Mouse (Mus musculus) heart, embryonic 10.5 days (tissue): ENCODE results near the gene Mbd6. TPM values are rescaled to one million over a fixed set of nuclear protein-coding genes. Genes with fewer than 3 reads are reported as not detected.
"Not testable (repeated sequence)": the region's sequence is repeated elsewhere in the genome, so short reads cannot be mapped to it uniquely, and the experiment has no call there.

Experiments used
- DNase-seq: peaks from one replicate; pipeline ENCODE4 v3.0.0-alpha.2; 2017; ENCODE audit warnings: low spot score
- H3K27ac ChIP-seq: fragments of 300-500 bp; sonication (generic); 2 replicates; pipeline ENCODE4 v1.5.1; 2016; ENCODE audit warnings: mild to moderate bottlenecking
- H3K27me3 ChIP-seq: fragments of 300-500 bp; sonication (generic); 2 replicates; pipeline ENCODE4 v1.6.1; 2016; ENCODE audit warnings: mild to moderate bottlenecking; ENCODE audit not compliant: poor library complexity, insufficient read depth, severe bottlenecking
- H3K36me3 ChIP-seq: fragments of 300-500 bp; sonication (generic); 2 replicates; pipeline ENCODE4 v1.6.1; 2016; ENCODE audit warnings: mild to moderate bottlenecking, moderate library complexity
- H3K4me1 ChIP-seq: fragments of 300-500 bp; sonication (generic); 2 replicates; pipeline ENCODE4 v1.6.1; 2016; ENCODE audit warnings: mild to moderate bottlenecking
- H3K4me3 ChIP-seq: fragments of 300-500 bp; sonication (generic); 2 replicates; pipeline ENCODE4 v1.5.1; 2016; ENCODE audit warnings: mild to moderate bottlenecking, moderate library complexity
- H3K9me3 ChIP-seq: fragments of 300-500 bp; sonication (generic); 2 replicates; pipeline ENCODE4 v1.6.1; 2016; ENCODE audit warnings: mild to moderate bottlenecking, moderate library complexity
- WGBS: fragments of 180-500 bp; shearing (Covaris S2); methylation state at CpG from one replicate; pipeline ENCODE4 v1.1.7; 2016; 5-methylcytosine and 5-hydroxymethylcytosine counted together
- polyA plus RNA-seq: library from polyadenylated mRNA; unstranded; fragments of >200 nt; fragmentation: Nextera tagmentation; extraction: Ambion mirVana; gene quantifications from 2 replicates; pipeline ENCODE4 v1.2.1, GENCODE M21; 2016

Gene Mbd6
- polyA plus RNA-seq, 1 experiment from 2014 or later = 16.9 TPM

DNA sequence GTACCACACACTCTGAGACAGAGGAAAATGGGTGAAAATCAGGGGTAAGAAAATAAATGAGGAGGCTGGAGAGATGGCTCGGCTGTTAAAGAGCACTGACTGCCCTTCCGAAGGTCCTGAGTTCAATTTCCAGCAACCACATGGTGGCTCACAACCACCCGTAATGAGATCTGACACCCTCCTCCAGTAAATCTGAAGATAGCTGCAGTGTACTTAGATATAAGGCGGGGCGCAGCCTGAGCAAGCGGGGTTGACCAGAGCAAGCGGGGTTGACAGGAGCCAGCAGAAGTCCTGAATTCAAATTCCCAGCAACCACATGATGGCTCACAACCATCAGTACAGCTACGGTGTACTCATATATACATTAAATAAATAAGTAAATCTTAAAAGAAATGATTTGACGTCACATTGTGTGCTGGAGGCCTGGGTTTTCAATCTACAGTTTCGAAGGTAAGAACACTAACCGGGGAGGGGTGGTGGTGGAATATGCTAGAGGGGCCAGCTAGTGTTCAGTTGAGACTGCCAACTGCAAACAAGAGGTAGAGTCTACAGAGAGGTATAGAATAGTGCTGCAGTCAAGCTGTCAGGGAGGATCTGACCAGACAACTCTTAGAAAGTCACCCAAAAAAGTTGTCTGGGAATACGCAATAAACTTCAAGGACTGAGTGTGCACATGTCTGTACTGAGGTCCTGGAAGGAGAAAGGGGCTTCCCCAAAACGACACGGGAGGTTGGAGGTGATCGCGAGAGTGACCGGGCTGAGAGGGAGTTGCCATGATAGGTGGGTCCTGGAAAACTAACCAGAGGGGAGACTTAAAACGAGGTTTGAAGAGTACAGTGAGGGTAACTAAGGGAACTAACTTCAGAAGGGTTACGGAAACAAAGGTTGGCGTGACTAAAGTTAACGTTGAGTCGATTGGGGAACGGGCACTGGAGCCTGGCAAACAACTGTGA, 22.0 kb upstream of the Mbd6 start:
- Histone ChIP-seq H3K4me1 (peaks cover 10% of the 10 kb centered on the region), H3K27ac (peak overlapping the region; percentile 91), H3K27me3 (no peaks in the 10 kb centered on the region), H3K36me3 (peaks cover 43% of the 10 kb centered on the region), H3K4me3 (peak overlapping the region; percentile 77), H3K9me3 (no peaks in the 10 kb centered on the region)
- 35% methylated on average over 23 of the region's 23 CpGs for WGBS
- peak; percentile 85 for DNase-seq

DNA sequence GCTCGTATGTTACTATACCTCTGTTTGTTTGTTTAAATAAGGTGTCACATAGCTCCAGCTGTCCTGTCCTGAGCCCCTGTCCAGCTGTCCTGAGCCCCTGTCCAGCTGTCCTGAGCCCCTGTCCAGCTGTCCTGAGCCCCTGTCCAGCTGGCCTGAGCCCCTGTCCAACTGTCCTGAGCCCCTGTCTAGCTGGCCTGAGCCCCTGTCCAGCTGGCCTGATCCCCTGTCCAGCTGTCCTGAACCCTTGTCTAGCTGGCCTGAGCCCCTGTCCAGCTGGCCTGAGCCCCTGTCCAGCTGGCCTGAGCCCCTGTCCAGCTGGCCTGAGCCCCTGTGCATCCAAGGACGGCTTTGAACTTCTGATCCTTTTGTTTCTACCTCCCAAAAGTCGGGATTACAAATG, 20.3 kb upstream of the Mbd6 start:
- H3K4me1 ChIP-seq, H3K27ac ChIP-seq, H3K4me3 ChIP-seq, H3K27me3 ChIP-seq, H3K9me3 ChIP-seq, DNase-seq: not testable (repeated sequence)
- 83% methylated on average over 3 of the region's 3 CpGs for WGBS
- H3K36me3 ChIP-seq = peaks cover 59% of the 10 kb centered on the region

DNA sequence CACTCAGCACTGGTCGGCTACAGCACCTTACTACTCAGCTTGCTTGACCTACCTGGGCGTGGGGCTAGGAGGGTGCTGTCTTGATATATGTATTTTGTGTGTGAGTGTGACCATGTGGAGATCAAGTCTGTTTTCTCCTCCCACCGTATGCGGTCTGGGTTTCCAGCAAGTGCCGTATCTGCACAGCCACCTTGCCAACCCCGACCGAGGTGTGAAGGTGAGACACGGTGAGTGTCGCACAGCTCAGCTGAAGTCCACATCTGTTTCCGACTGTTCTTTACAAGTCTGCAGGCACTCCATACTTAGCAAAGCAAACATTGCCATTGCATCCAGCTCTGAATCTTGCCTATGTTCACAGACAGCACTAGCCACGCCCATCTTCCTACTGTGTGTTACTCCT, 14.3 kb upstream of the Mbd6 start:
- Histone ChIP-seq H3K4me1 (no peaks in the 10 kb centered on the region), H3K4me3 (no peak overlapping the region), H3K36me3 (peaks cover 98% of the 10 kb centered on the region), H3K27me3 (no peaks in the 10 kb centered on the region), H3K27ac (no peak overlapping the region), H3K9me3 (no peaks in the 10 kb centered on the region)
- 93% methylated on average over 11 of the region's 11 CpGs for WGBS
- no peak for DNase-seq

DNA sequence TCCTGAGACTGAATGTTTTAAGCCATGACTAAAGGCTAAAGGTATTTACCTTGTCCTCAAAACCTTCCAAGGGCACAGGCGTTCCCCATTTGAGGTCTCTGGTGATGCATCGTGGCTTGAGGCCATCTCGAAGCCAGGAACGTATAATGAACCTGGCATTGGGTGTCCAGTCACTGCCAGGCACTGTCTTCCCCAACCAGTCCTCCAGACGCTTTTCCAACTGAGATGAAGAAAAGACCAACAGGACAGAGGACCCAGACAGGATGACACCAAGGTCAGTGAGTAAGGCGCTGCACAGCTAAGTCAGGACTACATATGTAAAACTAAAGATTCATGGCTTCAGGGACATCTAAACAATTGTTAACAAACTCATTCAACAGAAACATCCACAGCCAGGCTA, 11.5 kb upstream of the Mbd6 start:
- no peaks in the 10 kb centered on the region for H3K9me3 ChIP-seq
- no peak for DNase-seq
- H3K27ac ChIP-seq = no peak overlapping the region
- no peaks in the 10 kb centered on the region for H3K27me3 ChIP-seq
- peaks cover 22% of the 10 kb centered on the region for H3K4me1 ChIP-seq
- peaks cover 98% of the 10 kb centered on the region for H3K36me3 ChIP-seq
- 94% methylated on average over 6 of the region's 6 CpGs for WGBS
- no peak overlapping the region for H3K4me3 ChIP-seq

DNA sequence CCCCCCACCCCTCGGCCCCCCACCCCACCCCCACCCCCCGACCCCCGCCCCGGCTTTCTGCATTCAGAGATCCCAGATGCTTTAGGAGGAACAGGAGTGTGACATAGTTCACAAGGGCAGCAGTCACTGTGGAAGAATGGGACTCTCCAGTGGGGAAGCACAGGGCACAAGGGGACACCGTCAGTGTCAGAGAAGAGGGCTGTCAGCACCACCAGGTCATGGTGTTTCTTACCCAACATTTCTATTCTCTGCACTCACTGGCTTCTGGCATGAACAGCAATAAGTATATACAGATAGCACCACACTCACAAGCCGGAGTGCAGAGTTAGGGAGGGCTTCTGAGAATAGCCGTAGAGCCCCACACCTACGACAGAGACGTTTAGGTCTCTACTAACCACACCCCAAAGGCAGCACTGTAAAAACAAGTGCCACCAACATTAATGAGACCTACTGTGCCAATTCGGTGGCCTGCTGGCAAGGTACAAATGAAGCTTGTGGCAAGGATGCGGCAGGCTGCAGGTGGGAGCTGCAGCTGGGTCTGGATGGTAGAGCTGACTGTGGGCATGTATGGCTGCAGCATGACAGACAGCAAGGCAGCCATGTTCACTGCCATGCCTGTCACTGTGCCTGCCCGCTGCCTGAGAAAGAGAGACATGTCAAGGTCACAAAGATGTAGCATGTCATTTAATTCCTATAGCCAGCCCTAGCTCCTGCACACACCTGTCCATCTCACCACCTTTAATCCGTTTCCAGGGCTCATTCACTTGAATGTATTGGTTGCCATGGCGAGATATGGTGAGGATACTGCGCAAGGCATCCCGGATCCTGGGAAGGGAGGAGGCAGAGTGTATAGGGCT, 8.4 kb upstream of the Mbd6 start:
- Histone ChIP-seq H3K9me3 (no peaks in the 10 kb centered on the region), H3K4me3 (no peak overlapping the region), H3K36me3 (peaks cover 92% of the 10 kb centered on the region), H3K27me3 (no peaks in the 10 kb centered on the region), H3K4me1 (peaks cover 37% of the 10 kb centered on the region), H3K27ac (peak overlapping the region; percentile 11; the same call in 1 of the 2 replicates)
- no peak for DNase-seq
- 74% methylated on average over 16 of the region's 16 CpGs for WGBS

DNA sequence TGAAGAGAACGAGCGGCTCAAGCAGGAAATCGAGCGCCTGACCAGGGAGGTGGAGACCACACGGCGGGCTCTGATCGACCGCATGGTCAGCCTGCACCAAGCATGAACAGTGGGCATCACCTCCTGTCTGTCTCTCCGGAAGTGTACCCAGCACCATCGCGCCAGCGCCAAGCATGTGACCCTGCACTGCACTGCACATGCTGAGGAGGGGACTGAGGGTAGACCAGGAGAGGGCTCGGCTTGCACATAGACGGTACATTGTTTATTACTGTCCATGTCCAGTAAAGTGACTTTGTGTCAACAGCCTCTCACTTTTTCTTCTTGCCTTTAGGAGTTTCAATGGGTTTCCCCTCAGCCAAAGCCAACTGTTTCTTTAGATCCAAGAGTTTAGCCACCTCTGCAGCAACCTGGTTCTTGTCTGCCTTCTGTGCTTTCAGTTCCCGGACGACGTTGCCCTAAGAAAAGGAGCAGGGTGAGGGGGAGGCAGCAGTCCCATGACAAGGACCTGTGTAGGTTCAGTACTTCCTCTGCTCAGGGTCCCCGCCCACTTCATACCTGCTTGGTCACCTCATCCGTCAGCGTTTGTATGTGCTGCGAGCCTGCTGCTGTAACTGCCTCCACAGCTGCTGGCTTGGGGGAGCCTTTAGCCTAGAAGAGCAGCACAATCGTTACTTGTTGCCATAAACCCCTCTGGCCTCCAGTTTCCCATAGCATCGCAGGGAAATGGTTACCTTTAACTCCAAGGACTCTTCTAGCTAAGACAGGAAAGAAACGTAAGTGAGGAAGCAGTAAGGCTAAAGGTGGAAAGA, 7.4 kb upstream of the Mbd6 start:
- DNase-seq = no peak
- H3K27ac ChIP-seq = peak overlapping the region; percentile 11; the same call in 1 of the 2 replicates
- WGBS = 89% methylated on average over 24 of the region's 24 CpGs
- peaks cover 46% of the 10 kb centered on the region for H3K4me1 ChIP-seq
- peaks cover 82% of the 10 kb centered on the region for H3K36me3 ChIP-seq
- H3K4me3 ChIP-seq = no peak overlapping the region
- H3K9me3 ChIP-seq = no peaks in the 10 kb centered on the region
- H3K27me3 ChIP-seq = no peaks in the 10 kb centered on the region

DNA sequence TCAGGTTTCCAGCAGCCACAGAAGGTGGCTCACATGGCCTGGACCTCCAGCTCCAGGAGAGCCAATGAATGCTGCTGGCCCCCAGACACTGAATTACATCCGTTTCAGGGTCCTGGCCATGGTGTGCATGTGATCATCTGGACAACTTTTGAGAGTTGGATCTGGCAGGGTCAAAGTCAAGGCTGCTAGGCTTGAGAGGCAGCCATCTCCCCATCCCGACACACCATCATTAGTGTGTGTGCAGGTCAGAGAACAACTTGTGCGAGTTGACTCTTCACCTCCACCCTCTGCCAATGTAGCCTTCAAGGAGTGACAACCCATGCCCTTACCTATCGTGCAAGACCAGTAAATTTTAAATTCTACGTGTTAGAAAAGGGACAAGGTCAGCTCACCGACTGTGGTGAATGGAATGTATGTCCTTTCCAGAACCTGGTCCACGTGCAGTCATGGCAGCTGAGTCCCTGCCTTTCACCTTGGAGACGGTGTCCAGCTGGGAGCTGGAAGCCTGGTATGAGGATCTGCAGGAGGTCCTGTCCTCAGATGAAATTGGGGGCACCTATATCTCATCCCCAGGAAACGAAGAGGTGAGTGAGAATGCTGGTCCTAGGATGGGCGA, 6.2 kb upstream of the Mbd6 start:
- Histone ChIP-seq H3K36me3 (peaks cover 70% of the 10 kb centered on the region), H3K9me3 (no peaks in the 10 kb centered on the region), H3K27me3 (no peaks in the 10 kb centered on the region), H3K27ac (no peak overlapping the region), H3K4me3 (no peak overlapping the region), H3K4me1 (peaks cover 47% of the 10 kb centered on the region)
- no peak for DNase-seq
- 85% methylated on average over 10 of the region's 10 CpGs for WGBS

DNA sequence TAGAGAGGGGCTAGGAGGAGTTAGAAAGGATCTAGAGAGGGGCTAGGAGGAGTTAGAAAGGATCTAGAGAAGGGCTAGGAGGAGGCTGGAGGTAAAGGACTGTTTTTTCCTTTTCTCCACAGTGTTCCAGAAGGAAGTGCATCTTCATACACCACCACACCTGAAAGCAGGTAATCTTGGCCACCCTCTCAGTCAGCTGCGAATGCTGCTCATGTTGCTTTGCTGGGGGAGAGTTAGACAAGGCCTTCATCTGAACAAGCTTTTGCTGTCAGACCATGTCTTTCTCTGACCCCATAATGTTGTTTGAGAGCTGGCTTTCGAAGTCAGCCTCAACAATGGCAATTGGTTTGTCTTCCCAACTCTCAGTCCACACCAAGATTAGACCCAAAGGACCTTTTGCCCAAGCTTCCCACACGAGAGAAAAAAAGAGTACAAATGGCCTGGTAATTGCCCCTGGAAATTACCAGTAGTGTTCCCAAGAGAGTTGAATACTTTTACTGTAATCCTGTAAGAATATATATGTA, 4.8 kb upstream of the Mbd6 start:
- H3K4me3 ChIP-seq = 0 out of 2 replicates have a peak overlapping the region, but pooled peaks have one; percentile 22
- no peaks in the 10 kb centered on the region for H3K27me3 ChIP-seq
- no peak for DNase-seq
- peaks cover 53% of the 10 kb centered on the region for H3K4me1 ChIP-seq
- no peaks in the 10 kb centered on the region for H3K9me3 ChIP-seq
- peaks cover 56% of the 10 kb centered on the region for H3K36me3 ChIP-seq
- 85% methylated on average over 3 of the region's 3 CpGs for WGBS
- 0 out of 2 replicates have a peak overlapping the region, but pooled peaks have one; percentile 36 for H3K27ac ChIP-seq

DNA sequence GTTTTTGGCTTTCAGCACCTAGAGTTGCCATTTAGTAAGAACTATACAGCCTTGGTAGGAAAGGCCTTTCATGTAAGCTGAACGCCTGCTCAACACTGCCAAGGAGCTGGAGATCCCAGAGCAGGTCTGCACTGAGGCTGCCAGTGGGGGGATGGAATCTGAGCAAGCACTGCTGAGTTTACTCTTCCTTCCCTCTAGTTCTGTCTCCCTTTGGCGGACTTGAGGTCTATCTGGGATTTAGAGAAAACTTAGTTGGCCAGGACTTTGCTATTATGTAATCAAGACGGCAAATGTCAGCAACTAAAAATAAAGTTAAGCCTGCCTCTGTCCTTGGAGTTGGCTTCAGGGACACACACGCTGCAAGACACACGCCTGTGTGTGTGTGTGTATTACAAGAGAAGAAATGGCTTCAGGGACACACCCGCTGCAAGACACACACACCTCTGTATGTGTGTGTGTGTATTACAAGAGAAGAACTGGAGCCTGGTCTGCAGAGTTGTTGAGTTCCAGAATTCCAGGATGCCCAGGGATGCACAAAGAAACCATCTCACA, 4.2 kb upstream of the Mbd6 start:
- no peak for DNase-seq
- Histone ChIP-seq H3K4me1 (peaks cover 55% of the 10 kb centered on the region), H3K27me3 (no peaks in the 10 kb centered on the region), H3K4me3 (peak overlapping the region; percentile 22; the same call in 1 of the 2 replicates), H3K36me3 (peaks cover 53% of the 10 kb centered on the region), H3K27ac (0 out of 2 replicates have a peak overlapping the region, but pooled peaks have one; percentile 36), H3K9me3 (no peaks in the 10 kb centered on the region)
- 72% methylated on average over 6 of the region's 6 CpGs for WGBS

DNA sequence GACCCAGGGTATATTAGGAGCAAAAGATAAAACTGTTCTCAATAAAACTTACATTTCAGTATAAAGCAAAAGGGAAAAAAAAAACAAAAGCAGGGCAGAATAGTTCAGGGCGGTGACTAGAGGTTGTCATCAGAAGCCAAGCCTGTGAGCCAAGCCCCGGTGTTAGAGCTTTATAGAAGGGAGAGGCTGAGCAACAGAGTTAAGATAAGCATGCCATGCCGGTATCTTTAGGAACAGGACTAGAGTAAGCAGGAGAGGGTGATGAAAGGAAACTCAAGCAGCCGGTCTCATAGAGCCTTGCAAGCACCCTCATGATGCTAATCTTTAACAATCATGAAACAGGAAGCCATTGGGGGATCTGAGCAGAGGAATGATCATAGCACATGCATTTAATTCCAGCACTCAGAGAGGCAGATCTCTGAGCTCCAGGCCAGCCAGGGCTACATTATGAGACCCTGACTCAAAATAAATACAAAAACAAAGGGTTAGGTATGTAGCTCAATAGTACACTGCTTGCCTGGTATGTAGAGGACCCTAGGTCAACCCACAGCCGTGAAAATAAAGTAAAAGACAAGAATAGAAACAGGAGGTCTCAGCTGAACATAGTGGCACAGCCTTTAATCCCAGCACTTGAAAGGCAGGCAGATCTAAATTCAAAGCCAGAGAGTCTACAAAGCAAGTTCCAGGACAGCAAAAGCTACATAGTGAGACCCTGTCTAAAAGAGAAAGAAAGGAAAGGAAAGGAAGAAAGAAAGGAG, 3.2 kb upstream of the Mbd6 start:
- 10% methylated on average over 5 of the region's 5 CpGs for WGBS
- Histone ChIP-seq H3K27me3 (no peaks in the 10 kb centered on the region), H3K36me3 (peaks cover 48% of the 10 kb centered on the region), H3K27ac (peak overlapping the region; percentile 98), H3K4me1 (peaks cover 58% of the 10 kb centered on the region), H3K4me3 (peak overlapping the region; percentile 75), H3K9me3 (no peaks in the 10 kb centered on the region)
- DNase-seq = peak; percentile 86
